Mouse (Mus musculus) MEL (cell line): ENCODE measurements at regions not wholly inside any gene's neighbourhood (a gene's known extent, or its start where the extent isn't known, plus 50 kb on each side); places are given as distances from the start of the nearest gene placed in this dataset.

ENCODE experiments used
- DNase-seq: peaks from one replicate; pipeline ENCODE4 v3.0.0; 2011; ENCODE audit warnings: low read depth, low spot score
- H3K27ac ChIP-seq: 2 replicates; pipeline ENCODE4 v1.5.1; 2012; ENCODE audit warnings: low read depth, mild to moderate bottlenecking, control low read depth, low read length, moderate library complexity; ENCODE audit not compliant: control insufficient read depth
- H3K27me3 ChIP-seq, 2 experiments: fragments of 150-350 bp in 1 of 2; sonication (generic) in 1 of 2; 2 replicates each; pipeline ENCODE4 v1.6.1; 2012; ENCODE audit warnings: low read length in 2 of 2, mild to moderate bottlenecking in 2 of 2, improper control_type of control experiment in 1 of 2, moderate library complexity in 1 of 2; ENCODE audit not compliant: insufficient read depth in 2 of 2, control insufficient read depth in 1 of 2
- H3K36me3 ChIP-seq, 2 experiments: 2 replicates each; pipeline ENCODE4 v1.6.1; 2012 to 2014; ENCODE audit warnings: low read length in 2 of 2, improper control_type of control experiment in 1 of 2, inconsistent platforms in 1 of 2, mild to moderate bottlenecking in 1 of 2; ENCODE audit not compliant: insufficient read depth in 2 of 2, control insufficient read depth in 1 of 2
- H3K4me1 ChIP-seq, 2 experiments: fragments of 150-350 bp in 1 of 2; sonication (generic) in 1 of 2; 2 replicates each; pipeline ENCODE4 v1.6.1; 2012; ENCODE audit warnings: low read length in 2 of 2, improper control_type of control experiment in 1 of 2, mild to moderate bottlenecking in 1 of 2; ENCODE audit not compliant: insufficient read depth in 2 of 2, control insufficient read depth in 1 of 2
- H3K4me3 ChIP-seq, 2 experiments: fragments of 150-350 bp in 1 of 2; sonication (generic) in 1 of 2; 2 replicates each; pipeline ENCODE4 v1.5.1; 2012; ENCODE audit warnings: low read depth in 2 of 2, low read length in 2 of 2, mild to moderate bottlenecking in 2 of 2, moderate library complexity in 2 of 2, control low read depth in 1 of 2, improper control_type of control experiment in 1 of 2; ENCODE audit not compliant: control insufficient read depth in 1 of 2, insufficient read depth in 1 of 2
- H3K79me2 ChIP-seq: 2 replicates; pipeline ENCODE4 v1.6.1; 2012; ENCODE audit warnings: mild to moderate bottlenecking, low read length, moderate library complexity; ENCODE audit not compliant: control insufficient read depth, poor library complexity, insufficient read depth
- H3K9ac ChIP-seq: 2 replicates; pipeline ENCODE4 v1.6.1; 2012; ENCODE audit warnings: low read depth, mild to moderate bottlenecking, control low read depth, low read length, moderate library complexity; ENCODE audit not compliant: control insufficient read depth, poor library complexity, severe bottlenecking
- H3K9me3 ChIP-seq: fragments of 150-350 bp; sonication (generic); replicated peaks from 2 replicates; pipeline ENCODE4 v1.6.1; 2012; ENCODE audit warnings: mild to moderate bottlenecking, low read length, improper control_type of control experiment, moderate library complexity; ENCODE audit not compliant: insufficient read depth
- BHLHE40 ChIP-seq: IDR thresholded peaks from 2 replicates; pipeline ENCODE4 v1.6.1; 2012; ENCODE audit warnings: low read depth, mild to moderate bottlenecking, inconsistent platforms, low read length, improper control_type of control experiment, borderline replicate concordance
- CHD1 ChIP-seq: IDR thresholded peaks from 2 replicates; pipeline ENCODE4 v1.6.1; 2012; ENCODE audit warnings: low read depth, mild to moderate bottlenecking, inconsistent platforms, low read length, improper control_type of control experiment
- CTCF ChIP-seq, 3 experiments: IDR thresholded peaks in 2 of 3; conservative IDR thresholded peaks in 1 of 3; 2 replicates each; pipeline ENCODE4 v1.5.1; 2011 to 2012; ENCODE audit warnings: low read length in 3 of 3, low read depth in 2 of 3, mild to moderate bottlenecking in 2 of 3, improper control_type of control experiment in 1 of 3, inconsistent platforms in 1 of 3, mixed read lengths in 1 of 3, moderate library complexity in 1 of 3; ENCODE audit not compliant: control insufficient read depth in 1 of 3, insufficient read depth in 1 of 3, poor library complexity in 1 of 3, severe bottlenecking in 1 of 3
- E2F4 ChIP-seq: IDR thresholded peaks from 2 replicates; pipeline ENCODE4 v1.6.1; 2011; ENCODE audit warnings: low read depth, low read length, improper control_type of control experiment, borderline replicate concordance
- ELF1 ChIP-seq: IDR thresholded peaks from 2 replicates; pipeline ENCODE4 v1.6.1; 2014; ENCODE audit warnings: low read depth, mild to moderate bottlenecking, inconsistent platforms, low read length, improper control_type of control experiment, moderate library complexity
- ETS1 ChIP-seq: IDR thresholded peaks from 2 replicates; pipeline ENCODE4 v1.6.1; 2012; ENCODE audit warnings: low read depth, mild to moderate bottlenecking, inconsistent platforms, low read length, improper control_type of control experiment, moderate library complexity
- GABPA ChIP-seq: IDR thresholded peaks from 2 replicates; pipeline ENCODE4 v1.6.1; 2012; ENCODE audit warnings: low read depth, mild to moderate bottlenecking, inconsistent platforms, low read length, improper control_type of control experiment, moderate library complexity
- HCFC1 ChIP-seq: IDR thresholded peaks from 2 replicates; pipeline ENCODE4 v1.6.1; 2012; ENCODE audit warnings: low read depth, mild to moderate bottlenecking, inconsistent platforms, low read length, improper control_type of control experiment, moderate library complexity
- MAFK ChIP-seq: IDR thresholded peaks from 2 replicates; pipeline ENCODE4 v1.6.1; 2011; ENCODE audit warnings: low read depth, mild to moderate bottlenecking, low read length, improper control_type of control experiment, borderline replicate concordance
- MAX ChIP-seq: IDR thresholded peaks from 2 replicates; pipeline ENCODE4 v1.6.1; 2011; ENCODE audit warnings: low read length, improper control_type of control experiment
- MEF2A ChIP-seq: IDR thresholded peaks from 2 replicates; pipeline ENCODE4 v1.6.1; 2014; ENCODE audit warnings: low read depth, mild to moderate bottlenecking, inconsistent platforms, low read length, improper control_type of control experiment; ENCODE audit not compliant: poor library complexity, insufficient replicate concordance, severe bottlenecking; ENCODE audit errors: extremely low read depth
- MYB ChIP-seq: IDR thresholded peaks from 2 replicates; pipeline ENCODE4 v1.6.1; 2011; ENCODE audit warnings: mild to moderate bottlenecking, low read depth, low read length, improper control_type of control experiment
- POLR2AphosphoS5 ChIP-seq: IDR thresholded peaks from 2 replicates; pipeline ENCODE4 v1.6.1; 2012; ENCODE audit warnings: low read depth, borderline replicate concordance, mild to moderate bottlenecking, inconsistent platforms, low read length, moderate library complexity, mixed read lengths
- RCOR1 ChIP-seq: IDR thresholded peaks from 2 replicates; pipeline ENCODE4 v1.6.1; 2012; ENCODE audit warnings: low read depth, mild to moderate bottlenecking, inconsistent platforms, low read length, improper control_type of control experiment
- SIN3A ChIP-seq: IDR thresholded peaks from 2 replicates; pipeline ENCODE4 v1.6.1; 2012; ENCODE audit warnings: low read length, improper control_type of control experiment, inconsistent platforms
- TAL1 ChIP-seq: IDR thresholded peaks from 2 replicates; pipeline ENCODE4 v1.6.1; 2012; ENCODE audit warnings: mild to moderate bottlenecking, inconsistent platforms, low read length, moderate library complexity, mixed read lengths
- TCF12 ChIP-seq: IDR thresholded peaks from 2 replicates; pipeline ENCODE4 v1.6.1; 2014; ENCODE audit warnings: low read depth, mild to moderate bottlenecking, inconsistent platforms, low read length, improper control_type of control experiment, moderate library complexity
- USF1 ChIP-seq: IDR thresholded peaks from 2 replicates; pipeline ENCODE4 v1.6.1; 2014; ENCODE audit warnings: low read depth, mild to moderate bottlenecking, inconsistent platforms, low read length, improper control_type of control experiment, moderate library complexity
- ZMIZ1 ChIP-seq: IDR thresholded peaks from 2 replicates; pipeline ENCODE4 v1.6.1; 2012; ENCODE audit warnings: low read depth, mild to moderate bottlenecking, inconsistent platforms, low read length, improper control_type of control experiment, moderate library complexity

DNA sequence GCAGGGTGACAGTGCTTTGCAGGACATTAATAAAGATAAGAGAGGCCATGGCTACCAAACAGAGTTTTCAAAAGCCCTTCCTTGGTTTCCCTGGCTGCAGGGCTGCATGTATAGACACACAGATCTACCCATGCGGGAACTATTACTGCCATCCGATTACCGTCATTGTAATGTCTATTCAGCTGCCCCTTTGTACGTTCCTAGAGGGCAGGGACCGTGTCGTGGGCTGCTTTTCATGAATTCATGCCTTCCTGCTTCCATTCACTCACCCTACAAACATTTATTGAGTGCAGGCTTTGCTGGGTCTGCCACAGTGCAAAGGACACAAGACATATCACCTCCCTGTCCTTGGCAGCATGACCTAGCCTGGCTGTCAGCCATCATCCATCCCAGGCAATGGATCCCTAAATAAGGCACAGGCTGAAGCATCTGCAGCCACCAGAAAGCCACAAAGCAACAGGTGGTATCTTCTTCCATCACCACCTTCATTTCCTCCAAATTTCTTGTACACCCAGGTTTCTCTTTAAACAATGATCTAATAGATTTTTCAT is 65.8 kb downstream of the Foxa2 start:
- Histone ChIP-seq H3K36me3 (no peaks in the 10 kb centered on the region), H3K9ac (no peak overlapping the region), H3K27me3 (no peaks in the 10 kb centered on the region), H3K27ac (no peak overlapping the region), H3K4me1 (no peaks in the 10 kb centered on the region), H3K79me2 (no peaks in the 10 kb centered on the region), H3K4me3 (no peak overlapping the region), H3K9me3 (no peaks in the 10 kb centered on the region)
- TF ChIP-seq ZMIZ1: no peak
- TF ChIP-seq CHD1: no peak
- TF ChIP-seq GABPA: no peak
- TF ChIP-seq TAL1: no peak
- TF ChIP-seq RCOR1: no peak
- DNase-seq: no peak

DNA sequence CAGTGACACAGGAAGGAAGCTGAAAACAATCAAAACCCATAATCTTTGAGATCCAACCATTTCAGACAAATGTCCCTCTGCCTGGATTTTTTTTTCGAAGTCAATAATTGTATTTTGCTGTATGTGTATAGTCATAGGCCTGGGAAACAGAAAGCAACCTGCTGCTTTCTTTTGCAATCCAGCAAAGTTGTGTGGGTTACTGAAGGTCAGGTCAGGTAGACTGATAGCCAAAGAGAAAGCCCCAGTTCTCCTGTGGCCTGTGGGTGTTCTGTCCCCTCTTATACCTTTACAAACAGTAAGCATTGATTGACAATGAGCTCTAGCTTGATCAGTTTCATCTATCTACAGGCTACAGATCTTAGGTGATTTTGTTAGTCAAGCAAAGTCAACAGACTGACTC is 66.4 kb downstream of the Foxa2 start:
- no peak overlapping the region for H3K27ac ChIP-seq
- H3K4me1 ChIP-seq: no peaks in the 10 kb centered on the region
- DNase-seq: no peak
- H3K4me3 ChIP-seq: no peak overlapping the region
- H3K36me3 ChIP-seq: no peaks in the 10 kb centered on the region
- H3K9ac ChIP-seq: no peak overlapping the region
- no peaks in the 10 kb centered on the region for H3K27me3 ChIP-seq
- H3K9me3 ChIP-seq: no peaks in the 10 kb centered on the region
- no peak for TF ChIP-seq CTCF (IDR thresholded peaks at IDR 0.05 in 2 of 3, conservative IDR thresholded peaks at IDR 0.05 in 1 of 3; ENCODE audit: control insufficient read depth in 1 of 3, insufficient read depth in 1 of 3, low read depth in 2 of 3, low read length in 3 of 3, poor library complexity in 1 of 3, severe bottlenecking in 1 of 3)
- no peak for TF ChIP-seq TCF12
- TF ChIP-seq RCOR1: no peak
- no peak for TF ChIP-seq HCFC1
- TF ChIP-seq ZMIZ1: no peak
- TF ChIP-seq USF1: no peak
- no peak for TF ChIP-seq BHLHE40
- no peak for TF ChIP-seq MAFK
- TF ChIP-seq POLR2AphosphoS5: no peak
- no peaks in the 10 kb centered on the region for H3K79me2 ChIP-seq

DNA sequence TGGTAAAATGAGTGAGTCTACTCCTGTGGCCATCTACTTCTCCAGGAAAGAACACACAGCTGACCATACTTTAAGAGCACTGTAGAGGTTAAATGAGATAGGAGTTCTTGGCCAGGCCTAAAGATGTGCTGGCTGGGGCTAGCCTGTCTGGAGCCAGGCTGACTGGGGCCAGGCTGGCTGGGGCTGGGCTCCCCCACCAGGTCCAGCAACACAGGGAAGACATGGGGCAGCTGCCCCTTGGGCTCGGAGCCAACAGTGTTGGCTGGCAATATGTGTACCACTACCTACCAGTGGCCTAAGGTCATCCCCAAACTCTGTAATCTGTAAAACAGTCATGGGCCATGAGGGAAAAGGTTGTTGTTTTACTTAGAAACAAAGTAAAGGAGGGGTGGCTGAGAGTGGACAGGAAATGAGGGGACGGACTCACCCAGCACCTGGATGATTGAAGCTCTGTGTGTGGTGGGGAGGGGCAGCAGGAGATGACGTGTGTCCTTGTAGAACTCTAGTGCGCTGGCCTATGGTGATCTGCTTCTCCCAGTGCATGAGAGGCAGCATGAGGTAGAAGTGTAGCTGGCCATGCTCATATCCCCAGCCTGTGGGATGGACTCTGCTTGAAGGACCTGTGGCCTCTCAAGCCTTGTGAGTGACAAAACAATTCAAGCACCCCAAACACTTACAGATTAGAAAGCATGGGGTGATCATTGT is 67.0 kb downstream of the Foxa2 start:
- Histone ChIP-seq H3K9me3 (no peaks in the 10 kb centered on the region), H3K36me3 (no peaks in the 10 kb centered on the region), H3K9ac (no peak overlapping the region), H3K79me2 (no peaks in the 10 kb centered on the region), H3K4me3 (no peak overlapping the region), H3K27me3 (no peaks in the 10 kb centered on the region), H3K4me1 (no peaks in the 10 kb centered on the region), H3K27ac (no peak overlapping the region)
- TF ChIP-seq USF1: no peak
- TF ChIP-seq CTCF (IDR thresholded peaks at IDR 0.05 in 2 of 3, conservative IDR thresholded peaks at IDR 0.05 in 1 of 3; ENCODE audit: control insufficient read depth in 1 of 3, insufficient read depth in 1 of 3, low read depth in 2 of 3, low read length in 3 of 3, poor library complexity in 1 of 3, severe bottlenecking in 1 of 3): no peak
- no peak for TF ChIP-seq TAL1
- no peak for TF ChIP-seq RCOR1
- no peak for TF ChIP-seq HCFC1
- TF ChIP-seq POLR2AphosphoS5: no peak
- TF ChIP-seq MAX: no peak
- TF ChIP-seq MEF2A: no peak
- no peak for TF ChIP-seq TCF12
- TF ChIP-seq SIN3A: no peak
- no peak for TF ChIP-seq ELF1
- TF ChIP-seq E2F4: no peak
- no peak for TF ChIP-seq MYB
- TF ChIP-seq ZMIZ1: no peak
- TF ChIP-seq ETS1: no peak
- DNase-seq: no peak
